Mouse (Mus musculus): ENCODE measurements at regions not wholly inside any gene's neighbourhood (a gene's known extent, or its start where the extent isn't known, plus 50 kb on each side); places are given as distances from the start of the nearest gene placed in this dataset.

GRCm38 (mm10) chr11:17324651-17325050, 67.3 kb downstream of the C1d start:
- no peak for DNase-seq (ENCODE audit: low spot score)

- DNase-seq (ENCODE audit: low spot score), result no peak
These were observed 68.6 kb downstream of the C1d start for GRCm38 (mm10) chr11:17325731-17326646.

GRCm38 (mm10) chr11:17326695-17327094, 69.3 kb downstream of the C1d start:
- no peak for DNase-seq (ENCODE audit: low spot score)

- no peak for DNase-seq (ENCODE audit: low spot score)
These were observed 94.1 kb downstream of the C1d start for GRCm38 (mm10) chr11:17351476-17351875.

- no peak for DNase-seq (ENCODE audit: low spot score)
These were observed 95.1 kb downstream of the C1d start for GRCm38 (mm10) chr11:17352148-17353130.

GRCm38 (mm10) chr11:17359698-17360254, 102.4 kb downstream of the C1d start:
- DNase-seq (ENCODE audit: low spot score), result no peak

GRCm38 (mm10) chr11:17377859-17378258, 120.5 kb downstream of the C1d start:
- no peak for DNase-seq (ENCODE audit: low spot score)

- DNase-seq (ENCODE audit: low spot score), result no peak
These were observed 129.4 kb downstream of the C1d start for GRCm38 (mm10) chr11:17386756-17387155.

GRCm38 (mm10) chr11:17393832-17394231, 136.5 kb downstream of the C1d start:
- no peak for DNase-seq (ENCODE audit: low spot score)

GRCm38 (mm10) chr11:17414531-17414930, 157.2 kb downstream of the C1d start:
- DNase-seq (ENCODE audit: low spot score), result no peak

GRCm38 (mm10) chr11:17415144-17415543, 157.8 kb downstream of the C1d start:
- DNase-seq (ENCODE audit: low spot score), result no peak

GRCm38 (mm10) chr11:17417656-17418289, 160.4 kb downstream of the C1d start:
- no peak for DNase-seq (ENCODE audit: low spot score)

- no peak for DNase-seq (ENCODE audit: low spot score)
These were observed 184.8 kb downstream of the C1d start for GRCm38 (mm10) chr11:17442133-17442532.

GRCm38 (mm10) chr11:17449289-17449688, 191.9 kb downstream of the C1d start:
- DNase-seq (ENCODE audit: low spot score), result no peak

GRCm38 (mm10) chr11:17450360-17451045, 193.1 kb downstream of the C1d start:
- no peak for DNase-seq (ENCODE audit: low spot score)

GRCm38 (mm10) chr11:17451451-17451850, 194.1 kb downstream of the C1d start:
- no peak for DNase-seq (ENCODE audit: low spot score)

GRCm38 (mm10) chr11:17453530-17453929, 196.2 kb downstream of the C1d start:
- no peak for DNase-seq (ENCODE audit: low spot score)

- no peak for DNase-seq (ENCODE audit: low spot score)
These were observed 201.6 kb downstream of the C1d start for GRCm38 (mm10) chr11:17458946-17459345.

GRCm38 (mm10) chr11:17460024-17460919, 202.9 kb downstream of the C1d start:
- no peak for DNase-seq (ENCODE audit: low spot score)

GRCm38 (mm10) chr11:17460920-17461279, 203.5 kb downstream of the C1d start:
- no peak for DNase-seq (ENCODE audit: low spot score)

All from urinary bladder, postnatal 25 days (tissue).